Mouse (Mus musculus) lung, adult 2 months (tissue): ENCODE data around the gene Wipf1.

ENCODE experiments used
- CTCF ChIP-seq: fragments of 200-500 bp; IDR thresholded peaks from 2 replicates; pipeline ENCODE4 v1.5.1; 2011; ENCODE audit warnings: mild to moderate bottlenecking, low read length, control low read depth; ENCODE audit not compliant: insufficient read depth
- POLR2A ChIP-seq: fragments of 200-500 bp; IDR thresholded peaks from 2 replicates; pipeline ENCODE4 v1.6.1; 2011; ENCODE audit warnings: low read depth, mild to moderate bottlenecking, control low read depth, low read length, borderline replicate concordance; ENCODE audit errors: extremely low read depth

DNA sequence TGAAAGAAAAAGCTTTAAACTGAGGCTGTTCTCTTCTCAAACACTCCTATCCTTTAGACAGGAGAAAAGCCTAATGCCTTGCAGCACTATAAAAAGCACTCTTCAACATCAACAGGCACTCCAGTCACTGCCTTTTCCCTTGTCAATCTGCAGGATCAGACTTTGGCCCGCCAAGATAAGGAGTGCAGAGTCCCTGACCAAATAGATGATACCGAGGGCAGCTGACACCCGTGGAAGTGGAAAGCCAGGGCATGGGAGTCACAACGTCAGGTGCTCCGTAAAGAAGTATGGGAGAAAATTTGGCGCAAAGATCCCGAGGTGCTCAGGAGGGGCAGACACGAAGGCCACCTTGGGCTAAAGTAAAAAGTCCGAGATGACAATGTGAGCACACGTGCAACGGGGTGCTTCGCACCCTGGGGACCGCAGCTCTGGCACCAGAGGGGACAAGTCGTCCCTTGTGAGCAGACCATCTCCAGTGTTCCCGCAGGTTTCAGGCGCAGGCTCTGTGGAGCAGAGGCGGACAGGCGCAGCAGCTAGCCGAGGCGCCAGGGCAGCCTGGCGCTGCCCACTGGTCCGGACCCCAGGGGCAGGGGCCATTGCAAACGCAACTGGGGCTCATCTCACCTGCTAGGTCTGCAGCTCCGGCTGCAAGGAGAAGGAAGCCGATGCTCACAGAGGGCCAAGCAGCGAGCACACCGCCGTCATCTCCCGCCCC lies 143.7 kb downstream of the Wipf1 start:
- TF ChIP-seq CTCF (no peak), POLR2A (no peak)
